Mouse (Mus musculus): ENCODE data around the gene Cpn1.

GRCm38 (mm10) chr19:44005025-44005424 is 18.7 kb upstream of the Cpn1 start:
- TF ChIP-seq CTCF (IDR thresholded peaks at IDR 0.05; ENCODE audit: borderline replicate concordance, control insufficient read depth, extremely low read depth, insufficient read depth, low read length, poor library complexity) (no peak), POLR2A (IDR thresholded peaks at IDR 0.05; ENCODE audit: control insufficient read depth, extremely low read depth, insufficient read depth, low read length, poor library complexity) (no peak)
